Mouse (Mus musculus) stomach, embryonic 14.5 days (tissue): Measurements from ENCODE around the gene B3gat3. TPM values are rescaled to one million over a fixed set of nuclear protein-coding genes. Genes with fewer than 3 reads are reported as not detected.

Source experiments
- ATAC-seq: fragments of 200-750 bp; cut with Nextera tagmentation; 2 replicates; pipeline ENCODE4 v1.8.0; 2017; ENCODE audit warnings: low read depth, moderate TSS enrichment; ENCODE audit not compliant: insufficient number of reproducible peaks, insufficient read depth, low FRiP score
- H3K27ac ChIP-seq: fragments of 300-500 bp; sonication (generic); 2 replicates; pipeline ENCODE4 v1.5.1; 2014; ENCODE audit warnings: mild to moderate bottlenecking, low read length, moderate library complexity, mixed read lengths
- H3K27me3 ChIP-seq: fragments of 300-500 bp; sonication (generic); 2 replicates; pipeline ENCODE4 v1.6.1; 2014; ENCODE audit warnings: low read length, control low read depth, mixed read lengths; ENCODE audit not compliant: control insufficient read depth, insufficient read depth
- H3K36me3 ChIP-seq: fragments of 300-500 bp; sonication (generic); 2 replicates; pipeline ENCODE4 v1.6.1; 2014; ENCODE audit warnings: mild to moderate bottlenecking, control low read depth, low read length, moderate library complexity, mixed read lengths; ENCODE audit not compliant: control insufficient read depth, insufficient read depth
- H3K4me1 ChIP-seq: fragments of 300-500 bp; sonication (generic); 2 replicates; pipeline ENCODE4 v1.6.1; 2014; ENCODE audit warnings: low read length, control low read depth, mixed read lengths; ENCODE audit not compliant: control insufficient read depth, insufficient read depth
- H3K4me2 ChIP-seq: fragments of 300-500 bp; sonication (generic); replicated peaks from 2 replicates; pipeline ENCODE4 v1.6.1; 2014; ENCODE audit warnings: low read depth, low read length, control low read depth
- H3K4me3 ChIP-seq: fragments of 300-500 bp; sonication (generic); 2 replicates; pipeline ENCODE4 v1.5.1; 2014; ENCODE audit warnings: low read depth, low read length, control low read depth
- H3K9ac ChIP-seq: fragments of 300-500 bp; sonication (generic); replicated peaks from 2 replicates; pipeline ENCODE4 v1.6.1; 2014; ENCODE audit warnings: low read depth, mild to moderate bottlenecking, control low read depth, low read length, moderate library complexity, mixed read lengths
- H3K9me3 ChIP-seq: fragments of 300-500 bp; sonication (generic); 2 replicates; pipeline ENCODE4 v1.6.1; 2016; ENCODE audit warnings: low read depth, low read length, control low read depth; ENCODE audit not compliant: control insufficient read depth
- WGBS: fragments of 180-500 bp; shearing (Covaris S2); extraction: QIAGEN DNeasy Blood & Tissue Kit; methylation state at CpG from one replicate; pipeline ENCODE4 v1.1.7; 2014; 5-methylcytosine and 5-hydroxymethylcytosine counted together
- polyA plus RNA-seq: library from polyadenylated mRNA; unstranded; fragments of >200 nt; fragmentation: Nextera tagmentation; extraction: Ambion mirVana; gene quantifications from 2 replicates; pipeline ENCODE4 v1.2.1, GENCODE M21; 2014

Gene B3gat3
- polyA plus RNA-seq, 1 experiment from 2014 or later = 35.7 TPM

- Histone ChIP-seq H3K36me3 (peaks cover 9% of the 10 kb centered on the region), H3K27me3 (no peaks in the 10 kb centered on the region), H3K27ac (no peak overlapping the region), H3K4me1 (no peaks in the 10 kb centered on the region), H3K4me3 (peak overlapping the region; percentile 85), H3K4me2 (peak overlapping the region; percentile 84), H3K9me3 (no peaks in the 10 kb centered on the region), H3K9ac (peak overlapping the region; percentile 83; the same call in 1 of the 2 replicates)
- 14% methylated on average over 3 of the region's 3 CpGs for WGBS
- no peak for ATAC-seq
These were observed 39.2 kb upstream of the B3gat3 start for GRCm38 (mm10) chr19:8881034-8881392.

GRCm38 (mm10) chr19:8883616-8884015, 36.6 kb upstream of the B3gat3 start, which contains the start of the genes Lbhd1 and Gm49403:
TSS of gene Lbhd1 (plus strand) at chr19:8883732.
TSS of gene Gm49403 (plus strand) at chr19:8883930.
- H3K4me2 ChIP-seq = no peak within 1 kb of the TSS
- H3K9me3 ChIP-seq = no peaks in the 10 kb centered on the region
- no peak within 1 kb of the TSS for H3K27ac ChIP-seq
- no peaks in the 10 kb centered on the region for H3K27me3 ChIP-seq
- H3K4me3 ChIP-seq = no peak within 1 kb of the TSS
- H3K9ac ChIP-seq = no peak within 1 kb of the TSS
- 78% methylated on average over 3 of the region's 3 CpGs for WGBS
- 0 out of 2 replicates have a peak, but pooled peaks cover 4% of the 10 kb centered on the region for H3K4me1 ChIP-seq
- H3K36me3 ChIP-seq = no peaks in the 10 kb centered on the region; the same call in 1 of the 2 replicates
- ATAC-seq = no peak

DNA sequence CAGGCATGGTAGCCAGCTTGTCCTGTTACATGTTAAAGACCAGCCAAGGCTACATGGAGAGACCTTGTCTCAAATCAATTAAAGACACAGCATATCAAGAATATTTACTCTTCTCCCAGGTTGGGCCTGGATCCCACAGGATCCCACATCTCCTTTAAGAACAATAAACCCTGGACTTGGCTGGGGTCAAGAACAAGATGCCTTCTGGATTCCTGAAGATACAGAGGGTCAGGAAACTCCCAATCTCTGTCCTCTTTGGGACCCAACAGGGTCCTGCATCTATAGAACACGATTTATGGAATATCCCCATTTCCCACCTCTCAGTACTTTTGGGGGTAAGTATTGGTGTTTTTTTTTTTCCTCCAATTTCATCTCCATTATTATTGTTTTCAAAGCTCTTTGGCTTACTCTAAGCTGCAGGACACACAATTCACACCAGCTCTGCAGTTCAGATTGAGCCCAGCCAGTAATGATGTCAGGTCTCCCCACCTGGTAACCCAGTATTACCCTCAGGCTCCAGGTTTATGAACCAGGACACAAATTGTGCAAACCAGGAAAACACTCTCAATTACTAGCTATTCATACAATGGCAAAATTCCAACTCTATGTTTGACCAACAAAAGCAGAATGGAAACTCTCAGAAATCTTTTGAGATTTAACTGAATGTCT, 33.1 kb upstream of the B3gat3 start:
- peaks cover 9% of the 10 kb centered on the region for H3K36me3 ChIP-seq
- ATAC-seq = no peak
- 0 out of 2 replicates have a peak, but pooled peaks cover 10% of the 10 kb centered on the region for H3K4me1 ChIP-seq
- peak overlapping the region; percentile 64 for H3K4me2 ChIP-seq
- WGBS = 55% methylated on average over 1 of the region's 1 CpGs
- no peaks in the 10 kb centered on the region for H3K9me3 ChIP-seq
- no peaks in the 10 kb centered on the region for H3K27me3 ChIP-seq
- no peak overlapping the region for H3K9ac ChIP-seq
- H3K4me3 ChIP-seq = peak overlapping the region; percentile 59
- H3K27ac ChIP-seq = peak overlapping the region; percentile 85; the same call in 1 of the 2 replicates

GRCm38 (mm10) chr19:8887585-8888463, 32.4 kb upstream of the B3gat3 start:
- ATAC-seq = no peak
- peak overlapping the region; percentile 59 for H3K9ac ChIP-seq
- H3K4me3 ChIP-seq = peak overlapping the region; percentile 59
- H3K27ac ChIP-seq = peak overlapping the region; percentile 85
- H3K36me3 ChIP-seq = peaks cover 9% of the 10 kb centered on the region
- no peaks in the 10 kb centered on the region for H3K27me3 ChIP-seq
- WGBS = 13% methylated on average over 19 of the region's 19 CpGs
- H3K9me3 ChIP-seq = no peaks in the 10 kb centered on the region
- H3K4me2 ChIP-seq = peak overlapping the region; percentile 64
- H3K4me1 ChIP-seq = 0 out of 2 replicates have a peak, but pooled peaks cover 10% of the 10 kb centered on the region

DNA sequence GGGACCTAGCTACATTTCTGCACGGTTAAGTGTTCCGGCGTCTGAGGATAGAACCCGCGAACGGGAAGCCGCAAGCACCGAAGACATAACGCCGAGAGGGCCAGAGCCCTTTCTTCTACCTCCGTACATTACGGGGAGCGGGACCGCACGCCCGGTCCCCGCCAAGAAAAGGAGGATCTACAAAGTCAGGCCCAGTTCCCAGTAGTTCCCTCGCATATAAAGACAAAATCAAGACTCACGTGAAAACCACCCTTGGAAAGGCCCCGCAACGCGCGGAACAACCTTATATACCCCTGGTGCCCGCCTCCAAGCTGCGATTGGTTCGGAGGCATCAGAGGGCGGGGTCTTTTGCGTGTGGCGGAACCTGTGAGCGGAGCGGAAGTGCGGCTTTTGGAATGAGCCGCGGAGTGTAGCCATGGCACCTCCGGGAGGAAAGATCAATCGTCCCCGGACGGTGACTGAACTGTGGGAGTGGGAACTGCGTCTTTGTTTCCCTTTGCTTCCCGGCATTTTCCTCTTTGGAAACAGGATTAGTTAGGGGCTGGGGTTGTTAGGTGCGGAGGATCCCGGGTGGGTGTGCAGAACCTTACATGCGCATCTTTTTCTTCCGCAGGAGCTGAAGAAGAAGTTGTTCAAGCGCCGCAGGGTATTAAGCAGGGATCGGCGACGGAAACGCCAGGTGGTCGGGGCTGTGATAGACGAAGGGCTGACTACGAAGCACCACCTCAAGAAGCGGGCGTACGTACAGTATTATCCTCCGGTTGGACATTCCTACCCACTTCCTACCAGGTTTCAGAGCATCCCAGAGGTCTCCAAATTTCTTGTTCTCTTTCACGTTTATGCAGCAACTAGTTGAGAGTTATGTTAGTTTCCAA, 31.4 kb upstream of the B3gat3 start, which contains the start of the genes 1810009A15Rik and Gm49416:
1810009A15Rik (plus strand) TSS at position 343 of the 875 bp plus-strand sequence.
Gm49416 (plus strand) TSS at position 416 of the 875 bp plus-strand sequence.
- peak within 1 kb of the TSS; percentile 89 for H3K27ac ChIP-seq
- H3K9ac ChIP-seq = peak within 1 kb of the TSS; percentile 59
- H3K36me3 ChIP-seq = peaks cover 9% of the 10 kb centered on the region
- under 1% methylated on average over 58 of the region's 58 CpGs for WGBS
- ATAC-seq = peak; percentile 95
- H3K4me3 ChIP-seq = peak within 1 kb of the TSS; percentile 59
- H3K9me3 ChIP-seq = no peaks in the 10 kb centered on the region
- no peaks in the 10 kb centered on the region for H3K27me3 ChIP-seq
- H3K4me2 ChIP-seq = peak within 1 kb of the TSS; percentile 76
- H3K4me1 ChIP-seq = peaks cover 12% of the 10 kb centered on the region; the same call in 1 of the 2 replicates

GRCm38 (mm10) chr19:8892829-8893766, 27.1 kb upstream of the B3gat3 start, which contains the start of gene Ints5:
TSS of gene Ints5 (plus strand) at chr19:8893005.
- H3K4me2 ChIP-seq = peak within 1 kb of the TSS; percentile 80
- H3K27me3 ChIP-seq = no peaks in the 10 kb centered on the region
- peaks cover 28% of the 10 kb centered on the region for H3K36me3 ChIP-seq
- peak within 1 kb of the TSS; percentile 89 for H3K4me3 ChIP-seq
- 2% methylated on average over 54 of the region's 54 CpGs for WGBS
- peak within 1 kb of the TSS; percentile 92 for H3K9ac ChIP-seq
- peak within 1 kb of the TSS; percentile 89 for H3K27ac ChIP-seq
- peaks cover 18% of the 10 kb centered on the region for H3K4me1 ChIP-seq
- peak; percentile 68 for ATAC-seq
- H3K9me3 ChIP-seq = no peaks in the 10 kb centered on the region

DNA sequence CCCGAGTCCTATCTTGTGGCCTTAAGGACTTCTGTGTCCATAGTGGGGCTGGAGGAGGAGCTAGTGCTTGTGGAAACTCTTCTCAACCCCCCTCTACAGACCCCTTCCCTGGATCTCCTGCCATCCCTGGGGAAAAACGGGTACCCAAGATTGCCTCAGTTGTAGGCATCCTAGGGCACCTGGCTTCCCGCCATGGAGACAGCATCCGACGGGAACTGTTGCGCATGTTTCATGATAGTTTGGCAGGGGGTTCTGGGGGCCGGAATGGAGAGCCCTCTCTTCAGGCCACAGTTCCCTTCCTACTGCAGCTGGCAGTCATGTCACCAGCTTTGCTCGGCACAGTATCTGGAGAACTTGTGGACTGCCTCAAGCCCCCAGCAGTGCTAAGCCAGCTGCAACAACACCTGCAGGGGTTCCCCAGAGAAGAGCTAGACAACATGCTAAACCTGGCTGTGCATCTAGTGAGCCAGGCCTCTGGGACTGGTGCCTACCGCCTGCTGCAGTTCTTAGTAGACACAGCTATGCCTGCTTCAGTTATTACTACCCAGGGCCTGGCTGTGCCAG, 24.7 kb upstream of the B3gat3 start:
- Histone ChIP-seq H3K9me3 (no peaks in the 10 kb centered on the region), H3K4me1 (peaks cover 20% of the 10 kb centered on the region), H3K27me3 (no peaks in the 10 kb centered on the region), H3K4me2 (no peak overlapping the region), H3K9ac (no peak overlapping the region), H3K36me3 (peaks cover 28% of the 10 kb centered on the region), H3K4me3 (no peak overlapping the region), H3K27ac (no peak overlapping the region)
- no peak for ATAC-seq
- 96% methylated on average over 9 of the region's 9 CpGs for WGBS
